21 mouse cellular contexts compared by ENCODE assay signal in the genomic region with DNA sequence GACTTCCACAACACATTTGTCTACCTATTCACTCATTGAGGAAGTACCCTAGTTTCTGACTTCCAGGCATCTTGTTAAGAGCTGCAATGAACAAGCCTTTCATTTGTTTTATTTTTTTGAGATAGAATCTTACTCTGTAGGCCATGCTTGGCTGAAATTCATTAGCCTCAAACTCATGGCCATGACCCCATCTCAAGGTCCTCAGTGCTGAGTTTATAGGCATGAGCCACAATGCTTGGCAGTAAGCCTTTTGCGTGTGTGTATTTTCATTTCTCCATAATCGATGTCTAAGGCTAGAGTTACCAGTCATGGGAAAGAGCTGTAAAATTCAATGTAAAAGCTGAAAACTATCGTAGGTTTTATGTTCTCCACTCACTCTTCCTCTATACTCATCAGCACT. TPM values are rescaled to one million over a fixed set of nuclear protein-coding genes. Genes with fewer than 3 reads are reported as not detected.
A peak's percentile ranks its signal among the peaks of the same experiment; 100 is the strongest.
DNase-seq lines count a peak whose midpoint lies in the region; ATAC-seq lines count a peak whose summit lies in the region.
"Had no signal": no experiment of that assay in that cellular context is flagged by ENCODE, and none has a peak within 500 bp of the region (broad histone marks: within the 10 kb centered on the region; RNA-seq: fewer than 3 reads in every experiment).

No protein-coding gene starts in this region.

- ATAC-seq in erythroblast, adult 5-6 weeks (replicated peaks; ENCODE audit: low FRiP score, poor library complexity, severe bottlenecking) = no peak
- ATAC-seq: CD4-positive, CD25-positive, alpha-beta regulatory T cell, adult 4 months; forebrain, embryonic 13.5 days; forebrain, embryonic 15.5 days; forebrain, postnatal 0 days had no signal

- DNase-seq in adrenal gland, adult 8-10 months = peak; percentile 47
- DNase-seq in adrenal gland, postnatal 4 days (ENCODE audit: low spot score in 2 of 2) = no peak
- peak; percentile 54 for DNase-seq in NIH3T3 (ENCODE audit: low read depth)
- peak; percentile 26 for DNase-seq in adrenal gland, postnatal 10 days
- DNase-seq in adrenal gland, postnatal 25 days = peak; percentile 30
- no peak for DNase-seq in B cell, adult 2 months
- no peak for DNase-seq in kidney, postnatal 36 days
- DNase-seq: cerebellum, adult 11 months; cerebellum, adult 18-20 months; cerebellum, adult 8-10 months; cerebellum, adult 9-11 months; cerebellum, postnatal 14 days; cerebellum, postnatal 36 days; embryo, embryonic 11 days; forebrain, postnatal 0 days had no signal

RNA-seq across cellular contexts. Expression of gene Atp10a, which starts 14.1 kb away (rescaled TPM):
- total RNA-seq in adrenal gland, adult 8-10 months (2022) = 100 to 1,000 TPM in 1 of 4 experiments, 10 to 100 TPM in 3; 72.7 to 102 (median 89.1) TPM
- 10 to 100 TPM; 37.8 to 42.1 TPM for total RNA-seq in adrenal gland, postnatal 4 days (2021)
- 10 to 100 TPM; 31.5 to 32.2 TPM for total RNA-seq in adrenal gland, postnatal 10 days (2021)
- total RNA-seq in adrenal gland, postnatal 25 days (2021) = 67.1 and 80.0 TPM in 2 replicates
- total RNA-seq in erythroblast, adult 5-6 weeks (2015; ENCODE audit: low replicate concordance) = 1.7 and 2.1 TPM in 2 replicates
- 1.8 and 3.3 TPM in 2 replicates for total RNA-seq in erythroblast, adult 5-6 weeks (2017; ENCODE audit: low replicate concordance)
- total RNA-seq: CH12.LX, G1E had no signal

Comparison
In these comparisons a context has a peak if more than half of its experiments do, and no peak if none do; other contexts are left out.
1. DNase-seq: peak in adrenal gland, adult 8-10 months (single experiment), NIH3T3 (single experiment), adrenal gland, postnatal 10 days (single experiment) and adrenal gland, postnatal 25 days (single experiment); none in adrenal gland, postnatal 4 days (0 of 2), B cell, adult 2 months (0 of 2) and kidney, postnatal 36 days (0 of 2).
2. RNA of gene Atp10a, which starts 14.1 kb away (total RNA-seq): 72.7 to 102 TPM in adrenal gland, adult 8-10 months, 67.1 to 80.0 TPM in adrenal gland, postnatal 25 days, 37.8 to 42.1 TPM in adrenal gland, postnatal 4 days and 31.5 to 32.2 TPM in adrenal gland, postnatal 10 days; 1.7 to 3.3 TPM in erythroblast, adult 5-6 weeks; every median in the first group is over 4 times any median in the second.